Mouse (Mus musculus): ENCODE results near the gene Fosl1.

Gene Fosl1

DNA sequence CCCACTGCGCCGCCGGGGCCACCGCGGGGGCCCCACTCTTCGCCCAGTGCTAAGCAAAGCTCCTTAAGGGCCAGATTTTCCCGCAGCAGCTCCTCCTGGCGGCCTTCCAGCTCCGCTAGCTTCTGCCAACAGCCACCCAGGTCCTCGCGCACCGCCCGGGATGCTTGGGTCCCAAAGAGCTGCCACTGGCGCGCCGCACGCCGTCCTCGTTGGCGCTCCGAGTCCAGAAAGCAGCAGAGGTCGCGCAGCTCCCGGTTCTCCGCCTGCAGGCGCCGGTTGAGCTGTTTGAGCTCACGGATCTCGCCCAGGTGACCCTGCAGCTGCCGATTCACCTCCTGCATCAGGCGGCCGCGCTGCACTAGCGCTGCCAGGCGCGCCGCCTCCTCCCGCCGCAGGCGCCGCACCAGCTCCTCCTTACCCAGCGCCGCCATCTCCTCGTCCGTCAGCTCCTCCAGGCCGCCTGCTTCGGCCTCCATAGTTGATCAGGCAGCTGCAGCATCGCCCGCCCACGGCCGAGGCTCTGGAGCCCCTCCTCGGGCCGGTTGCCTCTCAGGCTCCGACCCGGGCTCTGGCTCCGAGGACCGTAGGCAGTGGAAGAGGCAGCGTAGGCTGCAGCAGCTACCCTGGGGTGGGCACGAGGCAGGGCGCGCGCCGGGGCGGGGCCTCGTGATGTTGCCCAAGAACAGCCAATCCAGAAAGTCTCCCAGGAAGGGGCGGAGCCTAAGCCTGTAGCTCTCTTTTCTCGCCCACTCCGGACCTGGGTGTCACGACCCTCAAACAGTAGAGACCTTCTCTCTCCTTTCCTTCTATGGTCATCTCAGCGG is 9.8 kb downstream of the Fosl1 start:
- peak; percentile 94 for DNase-seq (ENCODE audit: low spot score)

DNA sequence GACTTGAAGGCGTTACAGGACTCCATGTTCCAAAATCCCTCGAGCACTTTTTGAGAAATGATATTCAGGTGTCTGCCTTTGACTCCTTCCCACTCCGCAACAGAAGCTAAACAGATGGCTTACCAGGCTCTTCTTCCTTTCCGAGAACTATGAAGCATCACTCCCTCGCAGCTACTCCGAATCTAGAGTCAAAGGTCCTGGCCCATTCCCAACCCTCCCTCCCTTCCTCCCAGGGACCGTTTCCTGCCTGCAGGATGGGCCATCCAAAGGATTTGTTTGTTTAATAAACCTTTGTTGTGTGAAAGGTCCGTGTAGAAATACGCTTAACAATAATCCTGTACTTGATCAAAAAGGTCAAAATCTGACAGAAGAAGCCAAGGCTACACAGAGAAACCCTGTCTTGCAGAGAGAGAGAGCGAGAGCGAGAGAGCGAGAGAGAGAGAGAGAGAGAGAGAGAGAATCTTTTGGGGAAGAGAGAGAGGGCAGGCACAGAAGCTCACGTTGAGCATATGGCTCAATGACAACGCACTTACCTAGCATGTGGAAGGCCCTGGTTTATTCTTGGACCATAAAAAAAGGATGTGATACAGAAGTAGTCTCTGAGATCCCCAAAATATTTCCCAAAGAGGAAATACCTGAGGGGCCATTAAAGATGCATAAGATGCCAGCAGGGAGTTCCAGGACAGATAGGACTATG is 10.5 kb downstream of the Fosl1 start, which contains the start of gene Ccdc85b:
TSS of gene Ccdc85b (minus strand) at position 149 of the 697 bp plus-strand sequence.
- DNase-seq (ENCODE audit: low spot score): no peak

DNA sequence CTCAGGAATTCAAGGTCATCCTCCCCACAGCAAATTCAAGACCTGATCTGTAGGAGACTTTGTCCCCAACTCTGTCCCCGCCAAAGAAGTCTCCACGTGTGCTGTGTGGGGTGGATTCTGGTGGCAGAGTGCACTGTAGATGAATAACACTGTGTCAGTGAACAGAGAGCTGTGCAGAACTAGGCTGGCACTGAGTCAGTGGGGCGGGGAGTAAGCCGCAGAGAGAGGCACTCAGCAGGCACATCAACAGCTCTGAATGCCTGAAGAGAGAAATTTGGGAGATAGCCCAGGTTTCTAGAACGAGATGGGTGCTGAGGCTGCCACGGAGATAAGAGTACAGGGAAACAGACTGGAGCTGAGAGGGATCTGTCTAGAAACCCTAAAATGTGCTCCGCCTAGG is 11.7 kb downstream of the Fosl1 start:
- no peak for DNase-seq (ENCODE audit: low spot score)

DNA sequence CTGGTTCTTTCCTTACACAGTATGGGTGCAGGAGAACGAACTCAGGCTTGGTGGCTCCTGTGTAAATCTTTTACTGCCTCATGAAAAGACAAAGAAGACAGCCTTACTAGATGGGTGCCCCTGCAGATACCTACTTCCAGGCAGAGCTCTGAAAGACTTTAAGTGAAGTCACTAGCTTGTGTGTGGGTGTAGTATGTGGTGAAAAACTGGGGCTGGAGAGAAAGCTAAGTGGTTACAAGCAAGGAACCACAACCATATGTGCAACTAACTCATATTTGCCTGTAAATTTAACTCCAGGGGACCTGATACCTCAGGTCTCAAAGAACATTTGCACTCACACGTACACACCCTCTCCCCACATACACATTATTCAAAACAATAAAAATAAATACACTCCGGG is 12.5 kb downstream of the Fosl1 start:
- DNase-seq (ENCODE audit: low spot score): no peak

DNA sequence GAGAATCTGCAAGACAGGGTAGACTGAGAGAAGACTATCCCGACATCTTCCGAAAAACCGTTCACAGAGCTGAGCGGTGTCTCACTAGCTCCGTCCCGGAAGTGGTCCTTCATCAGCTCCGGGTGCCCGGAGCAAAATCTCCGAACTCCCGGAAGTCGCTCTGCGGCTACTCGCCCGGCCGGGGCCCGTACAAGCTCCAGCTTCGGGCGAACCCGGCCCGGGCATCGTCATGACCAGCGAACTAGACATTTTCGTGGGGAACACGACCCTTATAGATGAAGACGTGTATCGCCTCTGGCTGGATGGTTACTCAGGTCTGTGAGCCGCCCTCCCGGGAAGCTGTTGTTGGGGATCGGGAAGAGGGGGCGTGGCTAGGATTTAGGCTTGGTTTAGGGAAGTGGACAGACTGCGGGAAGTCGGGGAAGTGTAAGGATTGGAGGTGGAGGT is 13.1 kb downstream of the Fosl1 start, which contains the start of gene Fibp:
TSS of gene Fibp (plus strand) at position 151 of the 447 bp plus-strand sequence.
- DNase-seq (ENCODE audit: low spot score): peak; percentile 85

DNA sequence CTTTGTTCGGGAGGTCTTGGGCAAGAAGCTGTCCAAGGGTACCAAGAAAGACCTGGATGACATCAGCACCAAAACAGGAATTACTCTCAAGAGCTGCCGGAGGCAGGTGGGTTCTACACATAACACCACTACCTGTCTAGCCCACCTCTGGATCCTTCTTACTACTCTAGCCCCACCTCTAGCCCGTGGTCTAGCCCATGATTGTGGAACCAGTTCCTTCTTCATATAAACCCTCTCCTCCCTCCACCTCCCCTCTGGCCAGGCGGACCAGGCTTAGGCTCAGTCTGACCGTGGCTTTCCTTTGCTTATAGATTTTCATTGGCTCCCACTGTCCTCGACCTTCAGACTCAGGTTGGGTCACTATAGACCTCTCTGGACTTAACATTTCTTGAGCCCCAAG is 14.1 kb downstream of the Fosl1 start:
- no peak for DNase-seq (ENCODE audit: low spot score)

DNA sequence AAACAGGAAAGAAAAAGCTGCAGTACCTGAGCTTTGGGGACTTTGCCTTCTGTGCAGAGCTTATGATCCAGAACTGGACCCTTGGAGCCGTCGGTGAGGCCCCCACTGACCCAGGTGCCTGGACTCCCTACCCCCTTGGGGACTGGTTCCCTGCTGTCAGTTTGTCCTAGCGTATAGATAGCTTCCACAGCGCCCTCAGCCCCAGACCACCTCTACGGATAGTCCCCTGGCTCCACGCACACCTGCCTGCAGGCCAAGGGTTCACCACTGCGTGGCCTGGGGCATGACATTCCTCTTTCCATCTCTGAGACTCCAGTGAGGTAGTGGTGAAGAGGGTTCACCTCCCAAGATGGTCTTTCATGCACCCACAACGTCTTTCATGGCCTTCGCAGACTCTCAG is 15.9 kb downstream of the Fosl1 start:
- DNase-seq (ENCODE audit: low spot score): no peak

DNA sequence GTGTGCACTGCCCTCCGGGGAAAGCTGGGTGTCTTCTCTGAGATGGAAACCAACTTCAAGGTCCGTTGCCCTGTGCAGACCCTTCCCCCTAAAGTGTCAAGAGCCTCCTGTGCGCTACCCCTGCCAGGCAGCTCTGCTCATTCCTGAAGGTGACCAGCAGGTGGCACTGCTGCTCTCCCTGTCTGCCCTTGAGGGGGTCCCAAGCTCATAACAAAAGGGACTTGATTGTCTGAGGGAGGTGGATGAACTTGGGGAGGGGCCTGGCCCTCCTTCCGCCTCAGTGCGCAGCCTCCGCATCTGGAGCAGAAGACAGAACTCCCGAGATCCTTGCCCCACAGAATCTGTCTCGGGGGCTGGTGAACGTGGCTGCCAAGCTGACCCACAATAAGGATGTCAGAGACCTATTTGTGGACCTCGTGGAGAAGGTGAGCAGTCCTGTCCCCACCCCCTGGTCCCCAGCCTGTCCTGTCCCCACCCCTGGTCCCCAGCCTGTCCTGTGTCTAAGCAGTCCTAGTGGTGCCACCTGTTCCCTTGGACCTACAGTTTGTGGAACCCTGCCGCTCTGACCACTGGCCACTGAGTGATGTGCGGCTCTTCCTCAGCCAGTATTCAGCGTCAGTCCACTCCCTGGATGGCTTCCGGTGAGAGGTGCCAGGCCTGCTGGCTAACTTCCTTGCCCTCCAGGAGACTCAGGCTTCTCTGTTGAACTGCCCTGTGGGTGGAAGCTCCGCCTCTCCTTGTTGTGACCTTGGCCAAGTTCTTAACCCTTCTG is 16.6 kb downstream of the Fosl1 start:
- no peak for DNase-seq (ENCODE audit: low spot score)

DNA sequence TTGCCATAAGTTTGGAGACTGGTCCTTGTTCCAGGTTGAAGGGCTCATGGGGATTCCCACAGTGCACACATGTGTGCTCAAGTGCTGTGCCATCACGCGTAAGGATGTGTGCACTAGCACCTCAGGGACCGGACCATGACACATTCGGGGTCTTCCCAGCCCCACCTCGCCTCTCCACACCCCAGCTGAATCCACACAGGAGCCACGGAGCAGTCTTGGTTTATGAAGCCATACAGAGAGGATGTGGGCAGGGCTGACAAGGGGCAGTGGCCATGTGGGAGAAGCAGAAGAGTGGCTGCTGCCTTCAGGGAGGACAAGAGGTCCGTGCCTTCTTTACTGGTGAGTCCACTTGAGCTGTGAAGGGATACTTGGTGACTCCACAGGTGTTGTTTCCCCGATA is 17.7 kb downstream of the Fosl1 start:
- DNase-seq (ENCODE audit: low spot score): no peak

DNA sequence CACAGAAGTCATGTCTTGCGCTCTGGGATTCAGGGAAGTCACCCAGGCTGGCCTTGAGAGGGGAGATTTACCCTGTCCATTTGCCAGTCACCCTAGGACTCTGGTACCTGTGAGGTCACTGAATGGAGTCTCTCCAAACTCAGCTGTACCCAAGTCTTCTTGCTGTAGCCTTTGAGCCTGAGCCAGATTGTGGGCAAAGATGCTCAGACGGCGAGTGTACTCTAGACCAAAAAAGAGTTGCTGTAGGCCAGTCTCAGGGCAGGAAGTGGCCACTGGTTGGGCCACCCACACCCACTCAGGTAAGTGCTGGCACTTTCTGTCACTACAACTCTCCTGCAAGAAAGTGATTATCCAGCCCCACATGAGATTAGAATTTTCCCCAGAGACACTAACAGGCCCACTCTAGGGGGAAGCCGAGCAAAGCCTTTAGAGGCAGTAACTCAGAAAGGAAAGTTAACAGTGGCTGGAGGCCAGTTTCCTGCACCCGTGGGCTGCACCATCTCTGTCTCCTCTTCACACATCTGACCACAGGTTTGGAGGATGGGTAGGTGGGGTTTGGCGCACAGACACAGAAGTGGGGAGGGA is 19.7 kb downstream of the Fosl1 start:
- DNase-seq (ENCODE audit: low spot score): no peak

DNA sequence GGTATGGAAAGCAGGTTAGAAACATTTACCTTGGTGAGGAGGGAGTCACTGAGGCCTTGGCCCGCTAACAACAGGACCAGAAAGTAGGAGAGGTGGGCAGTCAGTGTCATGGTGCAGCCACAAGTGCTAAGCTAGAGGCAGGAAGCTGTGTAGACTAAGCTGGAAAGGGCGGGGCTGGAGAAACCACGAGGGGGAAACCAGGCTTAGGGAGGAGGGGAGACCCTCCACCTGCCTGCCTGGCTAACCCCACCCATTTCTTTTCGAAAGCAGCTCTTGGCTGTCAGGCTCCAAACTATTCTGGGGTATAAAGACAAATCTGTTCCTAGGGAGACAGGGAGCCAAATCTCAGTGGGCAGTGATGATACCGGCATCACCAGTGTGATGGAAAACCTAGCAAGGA is 21.0 kb downstream of the Fosl1 start, which contains the start of gene Ctsw:
TSS of gene Ctsw (minus strand) at position 134 of the 400 bp plus-strand sequence.
- no peak for DNase-seq (ENCODE audit: low spot score)

DNA sequence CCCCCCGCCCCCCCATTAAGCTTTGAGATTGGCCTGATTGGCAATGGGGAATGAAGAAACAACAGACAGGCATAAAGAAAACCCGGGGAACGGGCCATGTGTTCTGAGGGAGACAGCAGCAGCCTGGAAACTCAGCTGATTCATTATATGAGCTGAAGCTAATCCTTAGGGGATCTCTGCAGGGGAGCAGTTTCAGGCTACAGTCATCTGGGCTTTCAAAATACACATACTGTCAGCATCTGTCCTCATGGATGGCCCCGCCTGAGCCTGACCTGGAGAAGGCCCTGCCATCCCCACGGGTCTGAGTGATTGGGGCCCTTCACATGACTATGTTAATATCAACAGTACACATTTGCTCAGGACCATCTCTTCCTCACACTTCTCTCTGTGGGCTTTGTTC is 24.5 kb downstream of the Fosl1 start:
- DNase-seq (ENCODE audit: low spot score): no peak

DNA sequence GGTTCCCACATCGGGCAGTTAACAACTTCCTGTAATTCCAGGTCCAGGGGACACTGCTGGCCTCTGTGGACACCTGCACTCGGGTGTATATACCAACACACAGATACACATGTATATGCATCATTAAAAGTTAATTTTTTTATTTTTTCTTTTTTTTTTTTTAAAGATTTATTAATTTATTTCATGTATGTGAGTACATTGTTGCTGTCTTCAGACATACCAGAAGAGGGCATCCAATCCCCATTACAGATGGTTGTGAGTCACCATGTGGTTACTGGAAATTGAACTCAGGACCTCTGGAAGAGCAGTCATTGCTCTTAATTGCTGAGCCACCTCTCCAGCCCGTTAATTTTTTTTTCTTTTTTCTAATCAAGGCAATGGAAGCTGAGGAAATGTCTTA is 25.5 kb downstream of the Fosl1 start:
- no peak for DNase-seq (ENCODE audit: low spot score)

DNA sequence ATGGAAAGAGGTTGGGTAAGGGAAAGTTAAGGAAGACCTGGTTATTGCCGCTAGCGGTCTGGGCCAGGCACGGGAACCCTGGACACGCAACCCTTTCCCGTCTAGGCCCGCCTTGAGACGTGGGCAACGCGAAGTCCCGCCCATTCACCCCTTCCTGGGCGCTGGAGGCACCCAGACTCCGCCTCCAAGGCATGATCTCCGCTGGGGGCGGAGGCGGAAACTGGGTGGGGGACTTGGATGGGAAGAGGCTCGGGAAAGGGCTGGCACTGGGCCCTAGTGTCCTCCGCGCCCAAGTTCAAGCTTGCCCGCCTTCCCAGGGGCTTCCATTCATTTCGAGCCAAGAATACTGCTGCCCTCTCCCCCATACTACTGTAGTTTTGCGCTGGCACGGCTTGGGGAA is 26.4 kb downstream of the Fosl1 start, which contains the start of gene Efemp2:
TSS of gene Efemp2 (plus strand) at position 235 of the 400 bp plus-strand sequence.
- DNase-seq (ENCODE audit: low spot score): peak; percentile 74

DNA sequence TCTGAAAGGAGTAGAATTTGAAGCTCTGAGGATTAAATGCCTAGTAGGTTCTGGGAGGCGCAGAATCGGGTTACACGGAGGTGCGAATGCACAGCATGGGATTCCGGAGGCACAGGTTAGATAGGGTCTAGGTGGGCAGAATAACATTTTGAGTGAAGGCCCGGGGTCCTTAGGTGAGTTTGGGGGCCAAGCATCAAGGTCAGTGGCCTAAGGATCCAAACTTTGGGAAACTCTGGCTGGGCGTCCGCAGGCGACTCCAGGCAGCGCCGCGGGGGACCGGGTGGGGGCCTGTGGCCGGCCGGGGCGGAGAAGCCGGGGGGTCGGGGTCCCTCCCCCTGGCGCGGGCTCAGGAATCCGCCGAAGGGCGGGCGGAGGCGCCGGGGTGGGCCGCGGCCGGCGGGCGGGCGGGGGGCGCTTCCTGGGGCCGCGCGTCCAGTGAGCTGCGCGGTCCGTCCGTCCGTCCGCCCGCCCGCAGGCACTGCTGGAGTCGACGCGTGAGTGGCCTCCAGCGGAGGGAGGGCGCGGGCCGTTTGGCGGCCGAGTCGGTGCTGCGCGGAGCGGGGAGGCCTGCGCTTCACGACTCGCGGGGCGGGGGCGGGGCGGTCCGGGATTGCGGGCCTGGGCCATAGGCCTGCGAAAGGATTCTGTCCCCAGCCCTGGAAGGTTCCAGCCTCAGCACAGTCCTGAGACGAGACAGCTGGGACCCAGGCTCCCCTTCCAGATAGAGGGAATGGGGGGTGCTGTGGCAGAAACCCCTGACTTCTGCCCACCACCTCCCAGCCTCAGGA is 27.1 kb downstream of the Fosl1 start:
- DNase-seq (ENCODE audit: low spot score): peak; percentile 42

DNA sequence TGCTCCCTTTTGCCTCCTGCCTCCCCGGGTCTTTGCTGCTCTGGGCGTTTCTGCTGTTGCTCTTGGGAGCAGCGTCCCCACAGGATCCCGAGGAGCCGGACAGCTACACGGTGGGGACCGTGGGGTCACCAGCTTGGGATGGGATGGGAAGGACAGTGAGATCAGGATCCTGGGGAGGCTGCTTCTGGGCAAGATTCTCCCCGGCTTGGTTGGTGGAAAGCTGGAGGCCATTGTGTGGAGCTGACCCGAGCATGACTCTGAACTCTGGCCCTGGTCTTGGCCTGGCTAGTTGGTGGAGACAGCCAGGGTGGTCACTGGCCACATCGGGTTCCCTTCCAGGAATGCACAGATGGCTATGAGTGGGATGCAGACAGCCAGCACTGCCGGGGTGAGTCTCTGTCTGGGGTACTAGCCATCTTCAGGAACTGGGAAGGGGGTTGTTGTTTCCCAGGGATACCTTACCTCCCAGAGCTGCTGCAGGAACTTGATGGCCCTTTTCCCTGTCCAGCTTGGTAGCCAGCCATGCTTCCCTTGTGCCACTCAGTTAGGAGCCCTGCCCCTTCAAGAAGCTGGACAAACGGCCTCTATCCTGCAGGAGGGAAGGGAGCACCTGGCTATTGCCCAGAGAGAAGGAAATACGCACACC is 27.8 kb downstream of the Fosl1 start:
- DNase-seq (ENCODE audit: low spot score): no peak

DNA sequence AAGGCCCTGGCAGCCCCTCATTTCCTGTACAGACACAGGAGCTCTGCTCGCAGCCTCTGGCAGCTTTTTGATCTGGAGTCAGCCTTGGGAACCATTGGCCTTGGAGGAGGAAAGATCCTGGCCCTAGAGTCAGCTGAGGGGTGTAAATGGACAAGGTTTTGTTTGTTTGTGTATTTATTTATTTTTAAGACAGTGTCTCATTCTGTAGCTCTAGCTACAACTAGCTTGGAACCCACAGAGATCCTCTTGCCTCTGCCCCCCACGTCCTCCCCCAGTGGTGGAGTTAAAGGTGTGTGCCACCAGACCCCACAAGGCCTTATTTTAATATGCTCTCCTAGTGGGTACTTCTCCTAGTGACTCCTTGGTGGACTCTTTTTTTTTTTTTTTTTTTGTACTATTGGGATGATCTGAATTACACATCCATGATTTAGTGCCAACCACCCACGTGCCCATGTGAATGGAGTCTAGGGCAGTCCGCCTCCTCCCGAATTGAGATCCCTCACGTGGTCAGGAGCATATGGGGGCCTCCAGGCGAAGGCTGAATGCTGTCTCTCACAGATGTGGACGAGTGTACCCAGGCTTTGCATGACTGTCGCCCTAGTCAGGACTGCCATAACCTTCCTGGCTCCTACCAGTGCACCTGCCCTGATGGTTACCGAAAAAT is 29.8 kb downstream of the Fosl1 start:
- no peak for DNase-seq (ENCODE audit: low spot score)

DNA sequence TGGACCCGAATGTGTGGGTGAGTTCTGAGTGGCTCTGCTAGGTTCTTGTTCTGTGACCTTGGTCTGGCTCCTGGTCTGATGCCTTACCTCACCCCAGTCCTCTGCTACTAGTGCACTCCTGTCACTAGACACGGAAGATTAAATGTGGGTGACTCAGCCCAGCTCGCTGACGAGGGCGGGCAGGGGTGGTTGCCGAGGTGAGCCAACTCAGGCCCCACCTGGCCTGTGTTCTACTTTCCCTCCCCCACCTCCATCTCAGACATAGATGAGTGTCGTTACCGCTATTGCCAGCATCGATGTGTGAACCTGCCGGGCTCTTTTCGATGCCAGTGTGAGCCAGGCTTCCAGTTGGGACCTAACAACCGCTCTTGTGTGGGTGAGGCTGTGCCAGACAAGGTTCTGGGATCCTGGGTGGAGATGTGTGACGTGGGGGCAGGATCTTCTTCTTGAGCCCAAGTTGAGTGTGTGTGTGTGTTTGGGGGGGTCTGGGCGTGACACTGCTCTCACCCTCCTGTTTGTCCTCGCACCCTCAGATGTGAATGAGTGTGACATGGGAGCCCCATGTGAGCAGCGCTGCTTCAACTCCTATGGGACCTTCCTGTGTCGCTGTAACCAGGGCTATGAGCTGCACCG is 30.4 kb downstream of the Fosl1 start:
- no peak for DNase-seq (ENCODE audit: low spot score)

DNA sequence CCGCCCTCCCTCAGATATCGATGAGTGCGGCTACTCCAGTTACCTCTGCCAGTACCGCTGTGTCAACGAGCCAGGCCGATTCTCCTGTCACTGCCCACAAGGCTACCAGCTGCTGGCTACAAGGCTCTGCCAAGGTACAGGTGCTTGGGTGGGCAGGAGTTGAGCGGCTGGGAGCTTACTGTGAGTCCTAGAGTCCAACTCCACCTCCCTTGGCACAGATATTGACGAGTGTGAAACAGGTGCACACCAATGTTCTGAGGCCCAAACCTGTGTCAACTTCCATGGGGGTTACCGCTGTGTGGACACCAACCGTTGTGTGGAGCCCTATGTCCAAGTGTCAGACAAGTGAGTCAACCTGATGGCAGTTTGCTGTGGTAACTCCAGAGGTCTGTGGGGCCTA is 32.7 kb downstream of the Fosl1 start:
- no peak for DNase-seq (ENCODE audit: low spot score)

DNA sequence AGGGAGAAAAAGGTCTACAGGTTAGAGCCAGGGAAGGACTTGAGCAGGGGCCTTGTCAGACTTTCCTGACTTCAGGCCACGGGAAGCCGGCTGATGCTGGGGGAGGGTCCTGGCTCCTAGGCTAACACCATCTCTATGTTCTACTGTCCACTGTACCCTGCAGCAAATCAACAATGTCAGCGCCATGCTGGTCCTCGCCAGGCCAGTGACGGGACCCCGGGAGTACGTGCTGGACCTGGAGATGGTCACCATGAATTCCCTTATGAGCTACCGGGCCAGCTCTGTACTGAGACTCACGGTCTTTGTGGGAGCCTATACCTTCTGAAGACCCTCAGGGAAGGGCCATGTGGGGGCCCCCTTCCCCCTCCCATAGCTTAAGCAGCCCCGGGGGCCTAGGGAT is 34.1 kb downstream of the Fosl1 start:
- DNase-seq (ENCODE audit: low spot score): no peak
